Mouse (Mus musculus) telencephalon, adult 2 months (tissue): ENCODE measurements around the gene Nyap1.
"Not testable (repeated sequence)": the region's sequence is repeated elsewhere in the genome, so short reads cannot be mapped to it uniquely, and the experiment has no call there.

Experiments used
- DNase-seq: peaks from one replicate; pipeline ENCODE4 v3.0.0-alpha.2; 2011; ENCODE audit warnings: low read depth, low spot score

Gene Nyap1

DNA sequence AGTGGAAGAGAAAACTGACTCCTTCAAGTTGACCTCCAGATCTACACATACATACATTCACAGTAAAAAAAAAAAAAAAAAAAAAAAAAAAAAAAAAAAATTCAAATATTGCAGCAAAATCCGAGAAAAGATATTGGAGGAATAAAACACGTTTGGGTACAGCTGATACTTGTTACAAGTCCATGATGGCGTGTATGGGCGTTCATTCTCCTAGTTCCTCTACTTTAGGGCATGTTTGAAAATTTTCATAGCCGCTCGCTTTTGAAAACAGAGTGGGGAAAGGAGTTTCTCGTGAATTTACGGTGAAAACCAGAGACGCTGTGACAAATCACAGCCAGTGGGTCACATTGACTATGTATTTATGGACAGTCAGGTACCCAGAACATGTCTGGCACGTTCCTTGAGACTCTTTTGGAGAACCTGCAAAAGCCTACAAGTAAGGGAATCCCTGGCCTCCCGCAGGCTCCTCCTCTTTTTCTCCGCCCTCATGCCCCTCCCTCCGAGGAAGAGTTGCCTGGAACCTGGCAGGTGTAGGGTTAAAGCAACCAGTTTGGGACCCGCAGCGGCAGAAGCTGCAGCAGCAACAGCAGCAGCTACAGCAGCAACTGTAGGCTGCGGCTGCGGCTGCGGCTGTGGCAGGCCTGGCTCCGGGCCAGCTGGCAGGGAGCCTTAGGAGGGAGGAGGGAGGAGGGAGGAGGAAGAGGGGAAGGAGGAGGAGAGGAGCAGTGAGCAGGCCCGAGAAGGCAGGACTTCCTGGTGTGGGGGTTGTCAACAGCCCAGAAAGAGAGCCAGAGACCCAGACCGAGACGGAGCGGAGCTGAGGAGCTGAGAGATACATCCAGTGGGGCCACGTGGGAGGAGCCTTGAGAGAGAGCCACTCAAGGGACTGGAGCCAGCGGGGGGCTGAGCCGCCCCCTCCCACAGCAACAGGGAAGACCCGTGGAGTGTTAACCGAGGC lies 4.1 kb upstream of the Nyap1 start, which contains the start of gene Tsc22d4:
Tsc22d4 (plus strand) TSS at position 517 of the 958 bp plus-strand sequence.
- DNase-seq, result peak; percentile 84

DNA sequence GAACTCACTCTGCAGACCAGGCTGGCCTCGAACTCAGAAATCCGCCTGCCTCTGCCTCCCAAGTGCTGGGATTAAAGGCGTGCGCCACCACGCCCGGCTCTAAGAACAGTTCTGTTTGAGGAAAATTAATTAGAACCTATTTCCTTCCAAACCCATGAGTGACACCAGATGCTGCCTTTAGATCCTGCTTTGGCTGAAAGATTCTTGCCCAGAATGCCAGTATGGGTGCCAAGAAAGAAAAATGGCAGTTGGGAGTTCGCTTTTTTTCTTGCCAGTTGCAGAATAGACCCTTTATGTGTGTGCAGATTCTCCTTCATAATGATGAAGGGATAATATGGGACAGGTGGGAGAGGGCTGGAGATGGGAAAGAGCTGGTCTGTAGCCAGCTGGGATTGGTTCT lies 2.8 kb upstream of the Nyap1 start:
- DNase-seq, result no peak

DNA sequence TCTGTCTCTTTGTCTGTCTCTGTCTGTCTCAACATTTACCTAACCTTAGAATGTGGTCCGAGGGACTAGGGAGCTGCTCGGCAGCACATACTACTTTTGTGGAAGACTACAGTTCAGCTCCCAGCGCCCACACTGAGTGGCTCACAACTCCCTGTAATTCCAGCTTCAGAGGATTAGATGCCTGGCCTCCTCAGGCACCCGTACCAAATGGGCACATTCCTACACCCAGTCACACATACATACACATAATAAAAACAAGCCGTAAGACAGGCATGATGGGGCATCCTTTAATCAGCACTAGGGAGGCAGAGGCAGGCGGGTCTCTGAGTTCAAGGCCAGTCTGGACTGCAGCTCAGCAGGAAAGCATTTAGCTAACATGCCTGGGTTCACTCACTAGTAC lies 1.4 kb upstream of the Nyap1 start:
- DNase-seq, result no peak

DNA sequence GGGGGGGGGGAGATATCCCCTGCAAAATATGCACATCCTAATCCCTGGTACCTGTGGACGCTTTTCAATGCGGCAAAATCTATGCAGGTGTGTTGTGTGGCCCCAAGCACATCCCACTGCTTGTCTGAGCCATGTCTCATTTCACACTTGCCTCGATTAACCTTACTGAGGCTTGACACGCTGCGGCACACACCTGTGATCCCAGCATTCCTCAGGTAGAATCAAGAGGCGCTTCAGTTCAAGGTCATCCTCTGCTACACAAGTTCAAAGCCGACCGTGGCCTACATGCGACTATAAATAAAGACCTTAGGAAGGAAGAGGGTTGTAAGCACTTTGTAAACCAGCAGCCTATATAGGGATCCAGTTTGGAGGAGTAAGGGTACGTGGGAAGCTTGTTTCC lies 641 bp upstream of the Nyap1 start:
- DNase-seq, result no peak

DNA sequence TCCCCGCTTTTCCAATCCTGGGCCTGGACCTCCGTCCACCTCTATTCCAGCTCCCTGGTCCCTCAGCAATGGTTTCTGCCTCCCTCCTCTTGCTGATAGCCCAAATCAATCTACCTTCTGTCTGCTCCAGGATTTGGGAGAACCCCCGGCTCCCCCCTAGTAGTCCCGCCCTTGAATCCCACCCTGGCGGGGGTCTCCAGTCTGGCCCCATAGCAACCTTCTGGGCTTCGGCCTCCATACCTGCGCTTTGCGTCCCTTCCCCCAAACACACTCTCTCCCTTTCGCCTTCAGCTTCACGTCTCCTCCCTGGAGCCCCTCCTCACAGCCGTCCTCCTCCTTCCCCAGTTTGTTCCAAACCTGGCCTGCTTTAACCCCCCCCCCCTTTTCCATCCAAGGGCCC lies 901 bp downstream of the Nyap1 start:
- DNase-seq, result no peak

DNA sequence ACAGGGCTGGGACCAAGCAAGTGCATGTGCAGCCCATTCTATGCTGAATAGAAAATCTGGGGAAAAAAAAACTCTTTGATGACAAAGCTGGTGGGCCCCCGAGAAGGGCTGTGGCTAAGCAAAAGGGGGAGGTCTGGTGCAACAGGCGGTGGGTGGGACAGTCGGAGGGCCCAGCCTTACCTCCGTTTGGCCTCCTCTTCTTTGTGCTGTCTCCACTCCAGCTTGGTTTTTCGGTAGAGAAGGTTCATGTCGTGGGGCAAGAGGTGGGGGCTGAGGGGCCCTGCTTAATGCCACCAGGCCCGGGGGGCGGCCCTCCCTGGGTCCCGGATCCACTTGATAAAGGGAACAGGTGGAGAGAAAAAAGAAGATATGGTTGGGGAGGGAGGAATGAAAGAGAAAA lies 1.9 kb downstream of the Nyap1 start:
- DNase-seq, result no peak

DNA sequence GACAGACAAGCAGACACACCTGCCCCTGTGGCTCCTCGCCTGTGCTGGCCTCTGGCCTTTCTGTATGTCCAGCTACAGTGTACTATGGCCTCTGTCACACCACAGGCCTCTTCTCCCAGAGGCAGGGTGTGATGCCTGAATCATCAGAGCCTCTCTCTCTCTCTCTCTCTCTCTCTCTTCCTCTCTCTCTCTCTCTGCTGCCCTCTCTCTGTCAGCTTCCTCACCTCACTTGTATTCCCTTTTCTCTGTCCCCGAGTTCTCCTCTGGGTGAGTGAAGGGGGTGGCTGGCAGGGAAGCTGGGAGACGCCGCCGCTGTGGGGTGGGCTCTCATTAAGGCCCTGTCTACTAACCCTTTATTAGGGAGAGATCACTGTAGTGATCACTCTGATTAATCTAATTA lies 2.9 kb downstream of the Nyap1 start:
- DNase-seq, result no peak

DNA sequence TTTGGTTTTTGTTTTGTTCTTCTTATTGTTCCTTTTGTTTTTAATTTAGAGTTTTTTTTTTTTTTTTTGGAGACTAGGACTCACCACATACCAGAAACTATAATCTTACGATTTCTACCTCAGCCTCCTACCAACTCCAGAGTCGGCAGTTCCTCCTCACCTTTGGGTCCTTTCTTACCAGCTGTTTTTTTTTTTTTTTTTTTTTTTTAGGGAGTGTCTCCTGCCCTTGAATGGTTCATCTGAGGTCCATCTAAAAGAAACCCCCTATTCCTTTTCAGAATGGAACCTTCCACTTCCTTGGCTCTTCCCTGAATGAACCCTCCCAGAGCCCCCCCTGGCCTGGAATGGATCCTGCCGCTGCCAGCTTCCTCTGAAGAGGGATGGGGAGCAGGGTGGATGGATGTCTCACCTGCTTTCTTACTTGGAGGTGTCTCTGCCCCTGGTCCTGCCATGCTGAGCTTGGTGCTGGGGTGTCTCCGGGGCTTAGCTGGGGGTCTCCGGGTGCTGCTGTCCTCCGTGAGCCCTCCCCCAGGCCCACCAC lies 3.9 kb downstream of the Nyap1 start:
- peak; percentile 71 for DNase-seq

DNA sequence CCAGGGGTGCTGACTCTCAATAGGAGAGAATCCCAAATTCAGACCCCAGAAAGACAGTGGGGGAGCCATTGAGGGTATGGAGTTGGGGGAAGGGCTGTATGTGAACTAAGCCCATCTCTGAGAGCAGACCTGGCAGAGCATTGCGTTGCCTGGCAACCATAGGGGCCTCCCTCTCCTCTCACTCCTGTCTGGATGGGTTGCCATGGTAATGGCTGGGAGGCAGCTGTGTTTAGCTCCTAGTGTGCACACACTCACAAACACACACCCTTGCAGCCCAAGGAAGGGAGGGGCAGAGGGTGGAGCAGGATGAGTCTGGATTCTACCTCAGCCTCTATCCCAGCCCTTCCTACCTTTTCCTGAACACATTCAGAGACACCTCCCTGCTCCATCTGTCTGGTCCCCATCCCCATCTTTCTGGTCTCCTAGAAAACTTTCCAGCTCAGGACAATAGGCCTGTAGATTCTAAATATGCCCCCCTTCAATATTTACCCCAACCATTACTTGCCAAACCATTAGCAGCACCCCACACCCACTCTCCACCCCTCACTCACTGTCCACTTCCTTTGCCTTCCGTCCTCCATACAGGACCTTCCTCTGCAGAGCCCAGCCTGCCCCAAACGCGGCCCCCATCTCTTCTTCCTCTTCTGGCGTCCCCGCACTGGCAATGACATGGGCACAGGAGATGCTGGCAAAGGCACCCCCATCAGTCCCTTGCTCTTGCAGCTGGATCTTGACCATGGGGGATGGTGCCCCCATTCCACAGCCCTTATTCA lies 6.9 kb downstream of the Nyap1 start:
- peak; percentile 97 for DNase-seq

DNA sequence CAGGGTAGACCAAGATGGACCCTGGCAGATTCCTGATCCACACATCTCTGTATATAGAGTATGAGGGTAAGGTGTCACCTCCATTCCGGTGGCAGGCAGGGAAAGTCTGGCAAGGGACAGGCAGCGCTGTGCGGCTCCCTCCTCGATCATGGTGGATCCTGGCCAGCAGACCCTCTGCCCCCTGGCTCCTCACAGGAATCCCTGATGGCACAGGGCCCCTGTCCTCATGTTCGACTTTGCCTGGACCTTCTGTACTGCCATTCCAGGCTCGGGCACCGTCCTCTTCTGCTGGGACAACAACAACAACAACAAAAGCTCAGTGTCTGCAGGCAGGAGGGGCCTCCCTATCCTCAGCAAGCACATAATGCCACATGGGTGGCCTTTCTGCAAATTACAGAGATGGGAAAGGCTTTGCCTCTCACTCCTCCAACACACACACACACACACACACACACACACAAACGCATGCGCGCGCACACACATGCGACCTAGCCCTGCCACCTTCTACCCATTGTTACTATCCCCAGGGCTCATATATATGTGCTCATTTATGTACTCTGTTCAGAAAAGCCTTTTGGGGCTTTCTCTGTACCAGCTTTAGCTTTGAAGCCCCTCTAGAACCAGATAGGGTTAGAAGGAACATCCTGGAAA lies 7.6 kb downstream of the Nyap1 start:
- no peak for DNase-seq

DNA sequence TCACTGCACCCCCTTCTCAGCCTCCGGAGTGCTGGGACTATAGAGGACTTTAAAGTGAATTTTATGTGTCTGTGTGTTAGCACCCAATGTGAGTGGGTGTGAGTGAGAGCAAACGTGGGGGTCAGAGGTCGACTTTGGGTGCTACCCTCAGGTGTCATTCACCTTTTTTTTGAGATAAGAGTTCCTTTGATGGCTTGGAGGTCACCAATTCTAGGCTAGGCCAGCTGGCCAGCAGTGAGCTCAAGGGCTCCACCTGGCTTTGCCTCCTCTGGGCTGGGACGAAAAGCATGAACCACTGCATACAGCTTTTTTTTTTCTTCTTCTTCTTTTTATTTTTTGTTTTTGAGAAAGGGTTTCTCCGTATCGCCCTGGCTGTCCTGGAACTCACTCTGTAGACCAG lies 14.6 kb downstream of the Nyap1 start:
- no peak for DNase-seq

DNA sequence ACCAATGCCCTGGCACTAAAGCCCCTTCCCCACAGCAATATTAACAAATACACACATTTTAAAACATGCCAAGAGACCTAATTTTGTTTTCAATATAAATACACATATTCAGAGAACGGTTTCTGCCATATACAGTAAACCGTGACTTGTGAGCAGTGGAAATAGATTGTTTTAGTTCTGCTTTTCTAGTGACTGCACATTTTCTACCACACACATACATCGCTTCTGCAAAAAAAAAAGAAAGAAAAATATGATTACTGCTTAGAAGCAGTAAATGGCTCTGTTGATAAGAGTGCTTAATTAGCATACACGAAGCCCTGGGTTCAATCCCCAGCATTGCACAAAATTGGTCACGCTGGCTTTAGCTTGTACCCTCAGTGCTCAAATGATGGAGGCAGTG lies 17.6 kb downstream of the Nyap1 start:
- no peak for DNase-seq

DNA sequence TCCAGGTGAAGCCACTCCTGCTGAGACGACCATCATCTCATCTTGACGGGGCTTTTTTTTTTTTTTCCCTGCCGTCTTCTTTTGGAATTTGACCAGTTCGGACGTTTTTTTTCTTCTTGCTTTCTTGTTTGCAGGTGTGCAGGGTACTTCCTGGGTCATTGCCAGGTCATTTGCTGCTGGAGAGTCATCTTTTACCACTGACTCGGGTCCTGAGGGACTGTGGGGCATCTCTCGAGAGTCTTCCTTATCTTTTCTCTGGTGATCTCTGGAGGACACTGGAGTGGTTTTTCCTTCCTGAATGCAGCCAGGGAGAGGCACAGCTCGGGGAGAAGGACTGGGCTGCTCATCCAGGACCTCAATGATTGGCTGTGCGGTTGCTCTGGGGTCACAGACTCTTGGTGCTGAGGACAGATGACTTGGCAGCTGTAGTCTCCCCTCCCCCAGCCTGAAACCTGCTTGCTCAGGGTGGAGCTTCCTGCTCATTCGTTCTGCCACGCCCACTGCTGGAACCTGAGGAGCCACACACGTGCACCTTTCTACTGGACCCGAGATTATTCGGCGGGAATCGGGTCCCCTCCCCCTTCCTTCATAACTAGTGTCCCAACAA lies 20.7 kb downstream of the Nyap1 start:
- not testable (repeated sequence) for DNase-seq

DNA sequence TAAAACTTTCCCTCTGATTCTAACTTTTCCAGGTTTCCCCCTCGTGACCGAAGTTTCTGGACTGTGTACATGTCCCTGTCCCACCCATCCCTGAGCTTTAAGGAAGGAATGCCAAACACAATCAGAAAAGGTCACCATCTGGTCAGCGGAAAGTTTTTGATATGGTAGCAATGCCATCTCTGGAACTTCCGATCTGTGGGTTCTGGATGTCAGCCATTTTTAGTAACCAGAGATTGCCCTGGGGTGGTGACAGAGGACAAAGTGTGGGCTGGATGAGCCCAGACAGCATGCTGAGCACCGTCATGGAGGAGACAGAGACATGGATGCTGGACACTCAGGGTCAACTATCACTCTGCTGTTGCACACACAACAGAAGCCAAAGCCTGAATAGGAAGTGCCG lies 22.3 kb downstream of the Nyap1 start:
- DNase-seq, result no peak

DNA sequence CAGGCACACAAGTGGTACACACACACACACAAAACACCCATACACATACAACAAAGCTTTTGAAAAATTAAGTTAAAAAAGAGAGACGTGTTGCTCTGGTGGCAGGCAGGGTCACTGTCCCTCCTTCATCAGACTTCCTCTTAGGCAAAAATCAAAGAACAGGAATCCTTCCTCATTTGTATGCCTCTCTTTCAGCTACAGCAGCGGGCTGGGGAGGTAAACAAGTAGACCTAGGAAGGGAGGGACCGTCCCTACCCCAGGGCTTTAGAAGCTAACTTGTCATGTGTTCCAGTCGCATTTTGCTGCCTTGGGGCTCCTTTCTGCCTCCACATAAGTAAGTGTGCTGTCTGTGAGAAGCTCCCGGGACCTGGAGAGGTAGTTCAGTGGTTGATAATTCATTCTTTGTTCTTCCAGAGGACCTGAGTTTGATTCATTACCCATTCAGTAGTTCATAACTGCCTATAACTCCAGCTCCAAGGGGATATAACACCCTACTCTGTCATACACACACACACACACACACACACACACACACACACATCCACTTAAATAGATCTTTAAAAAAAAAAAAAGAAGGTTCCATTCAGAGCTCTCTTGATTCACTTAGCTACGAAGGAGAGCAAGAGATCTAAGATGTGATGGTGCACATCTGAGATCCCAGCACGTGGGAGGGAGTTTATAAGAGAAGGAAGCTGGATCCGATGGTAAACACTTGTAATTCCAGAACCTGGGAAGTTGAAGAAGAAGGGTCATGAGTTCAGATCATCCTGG lies 23.2 kb downstream of the Nyap1 start:
- DNase-seq, result no peak

DNA sequence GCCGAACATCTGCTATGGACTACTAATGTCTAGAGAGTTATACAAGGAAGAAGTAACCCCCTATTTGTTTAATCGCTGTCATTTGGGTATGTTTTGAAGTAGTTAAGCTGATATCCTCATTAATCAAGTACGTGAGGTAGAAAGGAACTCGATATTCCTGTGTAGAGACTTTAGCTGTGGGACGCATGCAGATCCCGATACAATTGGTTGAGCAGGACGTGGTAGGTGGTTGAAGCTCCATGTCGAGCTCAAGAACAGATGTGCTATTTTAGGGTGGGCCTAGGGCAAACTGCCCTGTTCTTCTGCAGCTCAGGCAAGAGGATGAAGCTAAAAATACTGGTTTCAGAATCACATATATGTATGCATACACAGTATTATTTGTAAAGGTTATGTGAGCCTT lies 25.7 kb downstream of the Nyap1 start:
- DNase-seq, result no peak

DNA sequence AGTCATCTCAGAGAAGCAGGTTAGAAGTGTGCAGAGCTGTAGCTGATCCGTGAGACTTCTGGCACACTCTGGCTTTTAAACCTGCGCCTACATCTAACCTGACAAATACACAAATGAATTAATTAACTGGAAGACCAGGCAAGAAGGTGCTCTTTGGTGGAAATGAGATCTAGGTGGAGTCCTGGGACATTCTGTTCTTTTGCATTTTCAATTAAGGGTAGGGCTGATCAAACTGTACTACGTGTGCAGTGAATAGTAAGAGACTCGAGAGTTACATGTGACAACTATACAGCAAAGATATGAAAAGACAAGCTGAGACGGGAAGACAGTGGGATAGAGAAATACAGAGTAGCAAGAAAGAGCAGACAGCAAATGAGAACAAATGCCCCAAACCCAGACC lies 28.0 kb downstream of the Nyap1 start:
- DNase-seq, result no peak

DNA sequence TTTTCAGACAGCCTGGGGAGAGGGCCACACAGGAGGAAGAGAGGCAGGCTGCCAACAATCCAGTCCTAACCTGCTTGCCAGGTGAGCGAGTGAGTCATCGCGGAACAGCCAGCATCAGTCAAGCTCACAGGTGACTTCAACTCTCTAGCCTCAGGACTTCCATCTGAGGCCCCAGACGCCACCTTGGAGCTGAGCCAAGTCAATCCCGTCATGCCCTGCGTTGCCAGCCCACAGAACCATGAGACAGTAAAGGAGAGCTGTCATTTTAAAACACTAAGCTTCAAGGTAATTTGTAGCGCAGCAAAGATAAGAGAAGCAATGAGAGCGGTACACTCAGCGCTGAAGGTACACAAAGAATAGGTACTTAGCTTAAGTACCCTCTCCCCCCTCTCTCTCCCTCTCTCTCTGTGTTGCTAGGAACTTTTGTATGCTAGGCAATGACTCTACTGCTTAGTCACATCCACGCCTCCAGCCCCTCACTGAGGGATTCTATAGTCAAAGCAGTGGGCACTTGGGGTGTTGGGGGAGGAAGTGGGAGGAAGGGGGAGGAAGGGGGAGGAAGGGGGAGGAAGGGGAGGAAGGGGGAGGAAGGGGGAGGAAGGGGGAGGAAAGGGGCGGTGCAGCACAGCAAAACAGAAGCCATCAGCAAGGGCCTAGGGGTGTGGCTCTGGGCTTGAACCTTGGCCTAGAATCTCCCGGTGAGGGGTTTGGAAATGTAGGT lies 34.3 kb downstream of the Nyap1 start:
- no peak for DNase-seq

DNA sequence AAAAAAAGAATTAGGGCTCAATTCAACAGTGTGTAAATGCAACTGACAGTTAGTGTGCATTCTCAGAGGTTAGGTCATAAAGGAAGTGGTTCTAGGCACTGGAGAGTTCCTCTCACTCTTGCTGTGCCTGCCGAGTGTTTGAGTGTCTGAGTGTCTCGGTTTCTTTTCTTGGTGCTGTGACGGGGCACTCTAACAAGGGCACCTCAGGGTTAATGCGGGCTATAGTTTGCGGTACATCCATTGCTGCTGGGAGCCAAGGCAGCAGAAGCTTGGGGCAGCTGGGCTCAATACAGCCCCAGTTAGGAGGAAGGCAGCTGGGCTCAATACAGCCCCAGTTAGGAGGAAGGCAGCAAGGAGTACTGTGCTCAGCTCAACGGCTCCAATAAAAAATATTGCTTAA lies 36.2 kb downstream of the Nyap1 start:
- no peak for DNase-seq

DNA sequence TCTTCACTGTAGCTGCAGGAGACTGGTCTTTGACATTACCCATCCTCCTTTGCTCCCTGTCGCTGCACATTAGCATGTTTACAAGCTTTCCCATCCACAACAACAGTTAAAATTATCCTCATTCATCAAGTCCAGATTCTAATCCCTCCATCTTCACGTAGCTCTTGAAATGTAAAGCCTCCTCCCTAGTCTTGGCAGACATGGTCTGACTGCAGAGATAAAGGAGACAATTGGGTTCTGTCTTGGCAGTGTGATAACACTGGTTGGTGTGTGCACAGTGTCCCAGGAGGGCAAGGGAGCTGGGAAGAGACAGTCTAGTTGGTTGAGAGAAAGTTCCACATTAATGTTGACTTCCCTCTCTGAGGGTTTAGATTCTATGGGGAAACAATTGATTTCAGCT lies 41.6 kb downstream of the Nyap1 start:
- no peak for DNase-seq
